Mouse (Mus musculus) c-Kit-negative CD71-positive TER-119-positive erythroid progenitor cells, embryonic 14.5 days (primary cell): ENCODE measurements around the gene Gm13696.
"Not testable (repeated sequence)": the region's sequence is repeated elsewhere in the genome, so short reads cannot be mapped to it uniquely, and the experiment has no call there.

Experiments used
- DNase-seq: peaks from one replicate; pipeline ENCODE4 v3.0.0-alpha.2; 2013; ENCODE audit warnings: low read depth, low spot score

The Gm13696 gene

GRCm38 (mm10) chr2:83972823-83973222 lies at the start of gene Gm13696:
Gene Gm13696, plus strand, starts transcription at chr2:83973123.
- not testable (repeated sequence) for DNase-seq

GRCm38 (mm10) chr2:83929478-83930088 lies 43.3 kb upstream of the Gm13696 start:
- no peak for DNase-seq

GRCm38 (mm10) chr2:83940931-83941361 lies 32.0 kb upstream of the Gm13696 start, which contains the start of gene Zswim2:
Gene Zswim2, minus strand, starts transcription at chr2:83941228.
- DNase-seq: no peak

- no peak for DNase-seq
These were observed 31.5 kb upstream of the Gm13696 start for GRCm38 (mm10) chr2:83941378-83941777.

GRCm38 (mm10) chr2:83941792-83942191 lies 31.1 kb upstream of the Gm13696 start:
- DNase-seq: no peak

GRCm38 (mm10) chr2:83955393-83955792 lies 17.5 kb upstream of the Gm13696 start, which contains the start of gene Gm13698:
Gene Gm13698, plus strand, starts transcription at chr2:83955693.
- not testable (repeated sequence) for DNase-seq

GRCm38 (mm10) chr2:83961203-83961602 lies 11.7 kb upstream of the Gm13696 start, which contains the start of gene Gm13693:
Gene Gm13693, plus strand, starts transcription at chr2:83961503.
- not testable (repeated sequence) for DNase-seq

- not testable (repeated sequence) for DNase-seq
These were observed 5.9 kb upstream of the Gm13696 start, which contains the start of gene Gm13695 for GRCm38 (mm10) chr2:83967013-83967412. Gene Gm13695, plus strand, starts transcription at chr2:83967313.

- not testable (repeated sequence) for DNase-seq
These were observed 5.7 kb downstream of the Gm13696 start, which contains the start of gene Gm13694 for GRCm38 (mm10) chr2:83978633-83979032. Gene Gm13694, plus strand, starts transcription at chr2:83978933.

GRCm38 (mm10) chr2:83984443-83984842 lies 11.5 kb downstream of the Gm13696 start, which contains the start of gene Gm13697:
Gene Gm13697, plus strand, starts transcription at chr2:83984743.
- DNase-seq: not testable (repeated sequence)

GRCm38 (mm10) chr2:83990253-83990652 lies 17.3 kb downstream of the Gm13696 start, which contains the start of gene Gm13691:
Gene Gm13691, plus strand, starts transcription at chr2:83990553.
- not testable (repeated sequence) for DNase-seq

- not testable (repeated sequence) for DNase-seq
These were observed 20.8 kb downstream of the Gm13696 start for GRCm38 (mm10) chr2:83993639-83994255.

- not testable (repeated sequence) for DNase-seq
These were observed 21.6 kb downstream of the Gm13696 start for GRCm38 (mm10) chr2:83994526-83994925.

- DNase-seq: no peak
These were observed 36.0 kb downstream of the Gm13696 start for GRCm38 (mm10) chr2:84008913-84009312.

- DNase-seq: no peak
These were observed 36.9 kb downstream of the Gm13696 start for GRCm38 (mm10) chr2:84009818-84010217.

- no peak for DNase-seq
These were observed 41.6 kb downstream of the Gm13696 start for GRCm38 (mm10) chr2:84014572-84014971.

- not testable (repeated sequence) for DNase-seq
These were observed 43.4 kb downstream of the Gm13696 start for GRCm38 (mm10) chr2:84016291-84016690.

- no peak for DNase-seq
These were observed 45.4 kb downstream of the Gm13696 start for GRCm38 (mm10) chr2:84018330-84018729.

- no peak for DNase-seq
These were observed 46.8 kb downstream of the Gm13696 start for GRCm38 (mm10) chr2:84019519-84020305.

GRCm38 (mm10) chr2:84021930-84022329 lies 49.0 kb downstream of the Gm13696 start:
- no peak for DNase-seq

GRCm38 (mm10) chr2:84022905-84023304 lies 50.0 kb downstream of the Gm13696 start:
- no peak for DNase-seq

- no peak for DNase-seq
These were observed 50.4 kb downstream of the Gm13696 start for GRCm38 (mm10) chr2:84023319-84023718.
